Mouse (Mus musculus) thymus, adult 2 months (tissue): ENCODE data around the gene Itga2. TPM values are rescaled to one million over a fixed set of nuclear protein-coding genes. Genes with fewer than 3 reads are reported as not detected.

ENCODE experiments used
- DNase-seq: peaks from one replicate; pipeline ENCODE4 v3.0.0; 2021
- H3K27ac ChIP-seq: fragments of 200-500 bp; 2 replicates; pipeline ENCODE4 v1.5.1; 2012; ENCODE audit warnings: low read length, control low read depth; ENCODE audit not compliant: control insufficient read depth, insufficient read depth
- H3K27me3 ChIP-seq: fragments of 200-500 bp; 2 replicates; pipeline ENCODE4 v1.6.1; 2012; ENCODE audit warnings: mild to moderate bottlenecking, low read length, moderate library complexity, mixed read lengths; ENCODE audit not compliant: control insufficient read depth, insufficient read depth
- H3K36me3 ChIP-seq: fragments of 200-500 bp; 2 replicates; pipeline ENCODE4 v1.6.1; 2012; ENCODE audit warnings: mild to moderate bottlenecking, low read length, moderate library complexity; ENCODE audit not compliant: control insufficient read depth, insufficient read depth
- H3K4me1 ChIP-seq: fragments of 200-500 bp; replicated peaks from 2 replicates; pipeline ENCODE4 v1.6.1; 2012; ENCODE audit warnings: low read length; ENCODE audit not compliant: control insufficient read depth, insufficient read depth
- H3K4me3 ChIP-seq: fragments of 200-500 bp; 2 replicates; pipeline ENCODE4 v1.5.1; 2012; ENCODE audit warnings: mild to moderate bottlenecking, low read length, control low read depth, moderate library complexity; ENCODE audit not compliant: control insufficient read depth, insufficient read depth
- CTCF ChIP-seq: fragments of 200-500 bp; IDR thresholded peaks from 2 replicates; pipeline ENCODE4 v1.5.1; 2012; ENCODE audit warnings: mild to moderate bottlenecking, control low read depth, low read length, moderate library complexity, borderline replicate concordance; ENCODE audit not compliant: control insufficient read depth, poor library complexity, insufficient read depth; ENCODE audit errors: extremely low read depth
- POLR2A ChIP-seq: fragments of 200-500 bp; IDR thresholded peaks from 2 replicates; pipeline ENCODE4 v1.6.1; 2012; ENCODE audit warnings: mild to moderate bottlenecking, low read length, control low read depth, moderate library complexity; ENCODE audit not compliant: control insufficient read depth, poor library complexity, insufficient read depth; ENCODE audit errors: extremely low read depth
- WGBS: fragments of 180-500 bp; shearing (Covaris S2); methylation state at CpG from one replicate; pipeline ENCODE4 v1.1.7; 2018; 5-methylcytosine and 5-hydroxymethylcytosine counted together
- polyA plus RNA-seq: library from polyadenylated mRNA; depleted of rRNA; stranded (reverse); fragments of >200 nt; gene quantifications from 2 replicates; pipeline ENCODE4 v1.2.3, GENCODE M21; 2012

The Itga2 gene
- polyA plus RNA-seq, 1 experiment: 0.13 TPM

DNA sequence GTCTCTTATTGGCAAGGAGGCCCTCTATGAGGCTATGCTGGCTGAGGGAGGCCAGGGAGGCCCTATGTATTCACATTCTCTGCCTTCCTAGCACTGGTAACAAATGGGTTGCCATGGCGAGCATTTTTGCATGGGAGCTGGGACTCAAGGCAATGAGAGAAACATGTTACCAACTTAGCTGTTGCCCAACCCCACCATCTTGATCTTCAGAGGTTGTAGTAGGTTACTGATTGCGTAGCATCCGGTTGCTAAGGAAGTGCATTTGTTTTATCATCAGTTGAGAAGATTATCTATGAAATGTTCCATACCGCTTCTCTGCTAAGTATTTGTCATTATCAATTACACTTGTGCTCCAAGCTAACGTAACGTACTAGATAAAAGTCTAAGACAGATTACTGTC, 44.2 kb downstream of the Itga2 start:
- 98% methylated on average over 6 of the region's 6 CpGs for WGBS
- no peak overlapping the region for H3K27ac ChIP-seq
- TF ChIP-seq POLR2A (no peak), CTCF (no peak)

GRCm38 (mm10) chr13:114887293-114887692, 44.6 kb downstream of the Itga2 start:
- no peak for DNase-seq
- no peak overlapping the region for H3K27ac ChIP-seq

More for the DNA sequence above, 44.2 kb downstream of the Itga2 start:
- Histone ChIP-seq H3K4me3 (no peak overlapping the region), H3K36me3 (no peaks in the 10 kb centered on the region), H3K4me1 (no peaks in the 10 kb centered on the region), H3K27me3 (no peaks in the 10 kb centered on the region)
- DNase-seq: no peak

GRCm38 (mm10) chr13:114885171-114885570, 46.7 kb downstream of the Itga2 start:
- Histone ChIP-seq H3K4me3 (no peak overlapping the region), H3K4me1 (no peaks in the 10 kb centered on the region), H3K27ac (no peak overlapping the region), H3K36me3 (no peaks in the 10 kb centered on the region), H3K27me3 (no peaks in the 10 kb centered on the region)
- no peak for TF ChIP-seq CTCF
- WGBS: 67% methylated on average over 9 of the region's 9 CpGs
- no peak for DNase-seq

More at GRCm38 (mm10) chr13:114887293-114887692, 44.6 kb downstream of the Itga2 start:
- Histone ChIP-seq H3K36me3 (no peaks in the 10 kb centered on the region), H3K27me3 (no peaks in the 10 kb centered on the region), H3K4me3 (no peak overlapping the region), H3K4me1 (no peaks in the 10 kb centered on the region)
- WGBS: 80% methylated on average over 4 of the region's 4 CpGs
- no peak for TF ChIP-seq CTCF
- no peak for TF ChIP-seq POLR2A

DNA sequence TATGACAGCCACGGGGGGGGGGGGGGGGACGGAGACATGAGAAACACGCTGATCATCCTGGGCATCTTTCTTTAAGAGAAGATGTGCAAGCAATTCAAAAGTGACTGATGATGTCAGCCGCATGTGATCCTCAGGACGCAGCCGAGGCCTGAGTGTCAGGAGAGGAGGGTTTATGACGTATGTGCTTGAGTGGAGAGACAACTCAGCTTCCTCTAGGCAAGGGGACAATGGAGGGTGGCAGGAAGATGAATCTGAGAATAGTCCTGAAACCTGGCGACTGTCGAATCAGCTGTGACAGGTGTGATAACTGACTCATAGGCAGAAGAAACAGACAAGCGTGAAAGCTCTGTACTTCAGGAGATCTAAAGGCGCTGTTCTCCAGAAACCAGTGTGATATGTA, 53.2 kb downstream of the Itga2 start:
- TF ChIP-seq POLR2A (no peak), CTCF (no peak)
- no peak overlapping the region for H3K27ac ChIP-seq

DNA sequence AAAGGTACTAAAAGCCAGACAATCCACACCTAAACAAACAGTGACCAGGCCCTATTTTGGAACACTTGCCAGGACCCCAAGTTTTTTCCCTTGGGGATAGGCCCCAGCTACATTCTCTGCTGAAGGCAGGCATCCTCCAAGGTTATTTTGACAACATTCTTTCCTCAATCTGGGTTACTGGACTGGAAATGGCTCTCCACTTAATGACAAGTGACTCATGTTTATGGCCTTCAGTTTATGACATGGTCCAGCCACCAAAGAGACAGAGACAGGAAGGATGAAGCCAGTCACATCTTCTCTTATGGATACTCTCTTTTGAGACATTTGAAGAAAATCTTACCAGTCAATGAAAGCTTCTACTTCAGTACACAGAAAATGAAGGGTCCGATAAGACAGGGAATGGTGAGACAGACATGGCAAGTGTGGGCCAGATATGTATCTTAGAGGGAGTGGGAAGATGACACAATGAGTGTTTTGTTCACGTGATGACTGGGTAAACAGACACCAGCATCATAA, 55.8 kb downstream of the Itga2 start:
- Histone ChIP-seq H3K4me3 (no peak overlapping the region), H3K4me1 (no peaks in the 10 kb centered on the region), H3K27me3 (no peaks in the 10 kb centered on the region), H3K36me3 (no peaks in the 10 kb centered on the region), H3K27ac (no peak overlapping the region)
- no peak for DNase-seq
- 92% methylated on average over 2 of the region's 2 CpGs for WGBS
- TF ChIP-seq CTCF (no peak), POLR2A (no peak)

More for the DNA sequence above, 53.2 kb downstream of the Itga2 start:
- no peaks in the 10 kb centered on the region for H3K4me1 ChIP-seq
- H3K36me3 ChIP-seq: no peaks in the 10 kb centered on the region
- DNase-seq: no peak
- 90% methylated on average over 11 of the region's 11 CpGs for WGBS
- no peaks in the 10 kb centered on the region for H3K27me3 ChIP-seq
- no peak overlapping the region for H3K4me3 ChIP-seq

DNA sequence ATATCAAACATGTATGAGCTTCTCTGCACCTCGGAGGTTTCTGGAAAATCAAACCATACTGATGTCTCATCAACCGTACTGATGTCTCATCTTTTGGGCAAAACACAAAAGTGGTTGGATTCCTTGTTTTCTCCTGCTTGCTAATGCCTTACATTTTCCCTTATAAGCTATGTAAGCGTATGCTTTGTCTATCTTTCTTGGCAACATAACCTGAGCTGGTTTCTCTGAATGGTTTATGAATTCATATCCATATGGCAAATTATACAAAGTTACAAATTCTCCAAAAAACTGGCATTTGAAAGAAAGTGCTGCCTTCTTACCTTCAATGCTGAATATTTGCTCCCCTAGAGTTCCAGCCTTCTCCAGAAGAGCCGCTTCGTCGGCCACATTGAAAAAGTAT, 57.2 kb downstream of the Itga2 start:
- no peaks in the 10 kb centered on the region for H3K36me3 ChIP-seq

DNA sequence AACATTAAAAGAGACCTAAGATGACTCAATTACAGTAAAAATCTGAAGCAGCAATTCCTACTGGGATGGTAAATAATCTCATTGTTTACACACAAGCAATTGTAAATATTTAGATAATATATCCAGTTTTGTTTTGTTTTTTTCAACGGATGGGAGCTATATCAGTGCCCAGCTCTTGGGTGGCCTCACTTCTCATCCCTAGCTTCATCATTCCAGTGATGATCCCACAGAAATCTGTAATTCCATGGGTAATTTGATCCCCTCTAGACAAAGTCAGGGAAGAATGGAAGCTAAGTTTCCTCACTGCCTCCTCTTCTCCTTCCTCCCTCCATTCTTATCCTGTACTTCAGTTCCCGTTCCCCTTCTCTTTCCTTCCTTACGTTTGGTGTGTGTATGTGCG, 74.4 kb downstream of the Itga2 start:
- TF ChIP-seq POLR2A (no peak), CTCF (no peak)
- WGBS: 92% methylated on average over 4 of the region's 4 CpGs
- no peaks in the 10 kb centered on the region for H3K36me3 ChIP-seq

More for the DNA sequence above, 57.2 kb downstream of the Itga2 start:
- no peaks in the 10 kb centered on the region for H3K27me3 ChIP-seq
- 97% methylated on average over 6 of the region's 6 CpGs for WGBS
- no peaks in the 10 kb centered on the region for H3K4me1 ChIP-seq
- no peak for DNase-seq
- TF ChIP-seq CTCF: no peak
- no peak for TF ChIP-seq POLR2A
- no peak overlapping the region for H3K27ac ChIP-seq
- no peak overlapping the region for H3K4me3 ChIP-seq

DNA sequence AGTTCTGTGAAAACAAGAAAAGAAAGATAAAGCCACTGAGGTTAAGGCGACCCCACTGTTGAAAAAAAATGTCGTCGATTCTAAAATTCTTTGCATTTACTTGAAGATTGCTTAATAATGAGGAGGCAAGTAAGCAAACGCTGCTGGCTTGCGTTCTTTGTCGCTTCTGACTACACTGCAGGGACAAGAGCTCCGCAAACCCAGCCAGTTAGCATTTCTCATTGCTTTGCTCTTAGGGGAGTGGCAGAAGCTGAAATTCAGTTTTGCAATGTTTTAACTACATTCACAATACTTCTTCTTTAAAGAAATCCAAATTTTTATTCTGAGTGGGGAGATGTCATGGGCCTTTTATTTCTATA, 75.7 kb downstream of the Itga2 start:
- H3K4me3 ChIP-seq: no peak overlapping the region
- TF ChIP-seq CTCF: no peak
- TF ChIP-seq POLR2A: no peak
- H3K27me3 ChIP-seq: no peaks in the 10 kb centered on the region
- DNase-seq: no peak
- no peaks in the 10 kb centered on the region for H3K36me3 ChIP-seq
- H3K4me1 ChIP-seq: no peaks in the 10 kb centered on the region
- H3K27ac ChIP-seq: no peak overlapping the region
- 92% methylated on average over 7 of the region's 7 CpGs for WGBS

More for the DNA sequence above, 74.4 kb downstream of the Itga2 start:
- no peaks in the 10 kb centered on the region for H3K4me1 ChIP-seq
- no peak overlapping the region for H3K27ac ChIP-seq
- DNase-seq: no peak
- H3K4me3 ChIP-seq: no peak overlapping the region
- H3K27me3 ChIP-seq: no peaks in the 10 kb centered on the region
